Comparison of ENCODE assay signal across 18 mouse cellular contexts in the genomic region with DNA sequence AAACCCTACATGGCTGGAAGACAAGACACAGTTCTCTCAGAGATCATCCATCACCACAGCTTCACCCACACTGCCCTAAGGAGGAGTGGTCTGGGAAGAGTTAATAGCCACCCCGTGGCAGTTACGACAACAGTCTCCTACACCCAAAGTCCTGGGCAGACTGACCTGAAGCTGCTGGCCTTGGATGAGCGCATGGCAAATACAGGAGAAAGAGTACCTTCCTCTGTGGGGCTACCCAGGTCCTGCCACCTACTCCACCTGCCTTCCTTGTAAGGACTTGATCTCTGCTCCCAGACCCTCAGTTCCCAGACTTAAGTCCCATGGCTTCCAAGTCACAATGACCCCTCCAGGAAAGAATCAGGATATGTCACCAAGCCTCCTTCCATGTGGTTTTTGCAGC.
"Had no signal": no experiment of that assay in that cellular context is flagged by ENCODE, and none has a peak within 500 bp of the region (broad histone marks: within the 10 kb centered on the region; RNA-seq: fewer than 3 reads in every experiment).

No protein-coding gene starts in this region.

- H3K4me3 ChIP-seq: midbrain, embryonic 10.5 days; midbrain, embryonic 13.5 days; myocyte; neural tube, embryonic 13.5 days; neural tube, embryonic 15.5 days had no signal

- H3K27me3 ChIP-seq: midbrain, embryonic 13.5 days; neural tube, embryonic 15.5 days had no signal

- H3K4me1 ChIP-seq: neural tube, embryonic 15.5 days had no signal

- ATAC-seq: midbrain, embryonic 13.5 days; midbrain, embryonic 16.5 days had no signal

- H3K36me3 ChIP-seq: midbrain, embryonic 10.5 days had no signal

- H3K9ac ChIP-seq: lung, embryonic 14.5 days; midbrain, embryonic 13.5 days; neural tube, embryonic 13.5 days; neural tube, embryonic 15.5 days had no signal

- DNase-seq: lung, adult 18-20 months; lung, embryonic 14.5 days; lung, postnatal 10 days; lung, postnatal 4 days; retina, postnatal 1 day; right cerebral cortex, adult 18-20 months; right cerebral cortex, postnatal 25 days; right cerebral cortex, postnatal 4 days; spleen, adult 18-20 months; thymus, adult 18-20 months; thymus, postnatal 14 days; thymus, postnatal 36 days had no signal

- H3K27ac ChIP-seq: midbrain, embryonic 10.5 days; midbrain, embryonic 13.5 days; neural tube, embryonic 13.5 days; neural tube, embryonic 15.5 days had no signal

- H3K4me2 ChIP-seq: lung, embryonic 14.5 days; midbrain, embryonic 13.5 days; neural tube, embryonic 13.5 days; neural tube, embryonic 15.5 days had no signal

- H3K9me3 ChIP-seq: midbrain, embryonic 10.5 days; midbrain, embryonic 13.5 days; neural tube, embryonic 13.5 days; neural tube, embryonic 15.5 days had no signal
